Mouse (Mus musculus): ENCODE results near the gene Chsy1. TPM values are rescaled to one million over a fixed set of nuclear protein-coding genes. Genes with fewer than 3 reads are reported as not detected.

Gene Chsy1
- polyA plus RNA-seq, 2 experiments, result 7.9 to 9.0 TPM

- Histone ChIP-seq H3K4me2 (ENCODE audit: low read depth) (no peak overlapping the region), H3K27me3 (ENCODE audit: control insufficient read depth, insufficient read depth, low read length) (no peaks in the 10 kb centered on the region; the same call in 1 of the 2 replicates), H3K36me3 (replicated peaks; ENCODE audit: control insufficient read depth, insufficient read depth, low read depth) (no peaks in the 10 kb centered on the region), H3K9me3 (ENCODE audit: control insufficient read depth, low read length) (no peaks in the 10 kb centered on the region), H3K4me1 (replicated peaks; ENCODE audit: control insufficient read depth in 2 of 2, insufficient read depth in 2 of 2, low read length in 1 of 2) (peaks cover 8 to 10% of the 10 kb centered on the region in 2 experiments), H3K27ac (no peak overlapping the region), H3K9ac (replicated peaks) (no peak overlapping the region), H3K4me3 (ENCODE audit: insufficient read depth in 1 of 2, low read depth in 2 of 2, low read length in 2 of 2) (no peak overlapping the region)
- TF ChIP-seq EP300 (IDR thresholded peaks at IDR 0.05; ENCODE audit: low read depth) (no peak), CTCF (IDR thresholded peaks at IDR 0.05; ENCODE audit: low read depth) (no peak)
- no peak for ATAC-seq (ENCODE audit: insufficient read depth)
- DNase-seq (ENCODE audit: low read depth in 3 of 3, low spot score in 3 of 3), result no peak
- WGBS (ENCODE audit: insufficient replicate concordance), result 74% methylated on average over 11 of the region's 11 CpGs
These were observed 2.1 kb upstream of the Chsy1 start for GRCm38 (mm10) chr7:66107206-66107605.

GRCm38 (mm10) chr7:66107930-66108329, 1.4 kb upstream of the Chsy1 start:
- Histone ChIP-seq H3K4me3 (ENCODE audit: insufficient read depth in 1 of 2, low read depth in 2 of 2, low read length in 2 of 2) (no peak overlapping the region), H3K9me3 (ENCODE audit: control insufficient read depth, low read length) (no peaks in the 10 kb centered on the region), H3K9ac (replicated peaks) (no peak overlapping the region), H3K36me3 (replicated peaks; ENCODE audit: control insufficient read depth, insufficient read depth, low read depth) (no peaks in the 10 kb centered on the region), H3K4me1 (replicated peaks; ENCODE audit: control insufficient read depth in 2 of 2, insufficient read depth in 2 of 2, low read length in 1 of 2) (peaks cover 13 to 15% of the 10 kb centered on the region in 2 experiments), H3K4me2 (ENCODE audit: low read depth) (no peak overlapping the region), H3K27me3 (ENCODE audit: control insufficient read depth, insufficient read depth, low read length) (no peaks in the 10 kb centered on the region; the same call in 1 of the 2 replicates), H3K27ac (no peak overlapping the region)
- ATAC-seq (ENCODE audit: insufficient read depth), result no peak
- no peak for DNase-seq (ENCODE audit: low read depth in 3 of 3, low spot score in 3 of 3)
- WGBS (ENCODE audit: insufficient replicate concordance), result 11% methylated on average over 7 of the region's 7 CpGs
- TF ChIP-seq EP300 (IDR thresholded peaks at IDR 0.05; ENCODE audit: low read depth) (no peak), CTCF (IDR thresholded peaks at IDR 0.05; ENCODE audit: low read depth) (peak; percentile 63)

- peak; percentile 47 for ATAC-seq (ENCODE audit: insufficient read depth)
- no peak for TF ChIP-seq EP300 (IDR thresholded peaks at IDR 0.05; ENCODE audit: low read depth)
- TF ChIP-seq CTCF (IDR thresholded peaks at IDR 0.05; ENCODE audit: low read depth), result no peak
- peak overlapping the region; percentile 84 for H3K9ac ChIP-seq (replicated peaks)
- peak overlapping the region; percentile 73 for H3K27ac ChIP-seq
- H3K36me3 ChIP-seq (replicated peaks; ENCODE audit: control insufficient read depth, insufficient read depth, low read depth), result no peaks in the 10 kb centered on the region
- no peaks in the 10 kb centered on the region; the same call in 1 of the 2 replicates for H3K27me3 ChIP-seq (ENCODE audit: control insufficient read depth, insufficient read depth, low read length)
- peaks cover 32 to 33% of the 10 kb centered on the region in 2 experiments for H3K4me1 ChIP-seq (replicated peaks; ENCODE audit: control insufficient read depth in 2 of 2, insufficient read depth in 2 of 2, low read length in 1 of 2)
- peak overlapping the region; percentile 77 to 88 for H3K4me3 ChIP-seq (ENCODE audit: insufficient read depth in 1 of 2, low read depth in 2 of 2, low read length in 2 of 2)
- peak overlapping the region; percentile 75 for H3K4me2 ChIP-seq (ENCODE audit: low read depth)
- WGBS (ENCODE audit: insufficient replicate concordance), result under 1% methylated on average over 59 of the region's 77 CpGs
- DNase-seq (ENCODE audit: low read depth in 3 of 3, low spot score in 3 of 3), result peak in 1 of 3 experiments; percentile 31
- no peaks in the 10 kb centered on the region for H3K9me3 ChIP-seq (ENCODE audit: control insufficient read depth, low read length)
These were observed 730 bp downstream of the Chsy1 start for GRCm38 (mm10) chr7:66109855-66110635.

DNA sequence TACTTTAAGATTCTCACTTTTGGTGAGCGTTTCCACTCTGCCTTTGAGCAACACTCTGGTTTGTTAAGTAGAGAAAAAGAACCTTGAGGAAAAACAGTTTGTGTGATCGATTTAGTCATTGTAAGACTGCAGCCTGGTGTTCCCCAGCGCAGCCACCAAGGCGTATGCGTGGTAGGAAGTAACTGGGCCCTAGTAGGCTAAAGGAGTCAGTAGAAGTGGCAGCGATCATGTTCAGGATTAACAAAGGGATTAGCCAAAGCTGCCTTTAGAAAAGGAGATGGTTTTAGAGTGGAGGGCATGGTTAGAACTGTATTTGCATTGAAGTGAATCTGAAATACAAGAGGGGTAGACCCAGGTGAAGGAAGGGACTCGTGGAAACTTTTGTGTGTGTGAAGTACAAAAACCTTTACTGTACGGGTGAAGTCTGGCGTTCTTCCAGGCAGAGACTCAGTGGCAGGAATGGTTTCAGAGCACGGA, 1.4 kb downstream of the Chsy1 start:
- Histone ChIP-seq H3K36me3 (replicated peaks; ENCODE audit: control insufficient read depth, insufficient read depth, low read depth) (no peaks in the 10 kb centered on the region), H3K4me1 (replicated peaks; ENCODE audit: control insufficient read depth in 2 of 2, insufficient read depth in 2 of 2, low read length in 1 of 2) (peaks cover 38 to 39% of the 10 kb centered on the region in 2 experiments), H3K9ac (replicated peaks) (peak overlapping the region; percentile 84), H3K4me2 (ENCODE audit: low read depth) (peak overlapping the region; percentile 75), H3K27me3 (ENCODE audit: control insufficient read depth, insufficient read depth, low read length) (no peaks in the 10 kb centered on the region; the same call in 1 of the 2 replicates), H3K27ac (peak overlapping the region; percentile 73), H3K4me3 (ENCODE audit: insufficient read depth in 1 of 2, low read depth in 2 of 2, low read length in 2 of 2) (peak overlapping the region; percentile 77 to 88), H3K9me3 (ENCODE audit: control insufficient read depth, low read length) (no peaks in the 10 kb centered on the region)
- no peak for ATAC-seq (ENCODE audit: insufficient read depth)
- 7% methylated on average over 10 of the region's 10 CpGs for WGBS (ENCODE audit: insufficient replicate concordance)
- TF ChIP-seq CTCF (IDR thresholded peaks at IDR 0.05; ENCODE audit: low read depth), result no peak
- no peak for TF ChIP-seq EP300 (IDR thresholded peaks at IDR 0.05; ENCODE audit: low read depth)
- no peak for DNase-seq (ENCODE audit: low read depth in 3 of 3, low spot score in 3 of 3)

DNA sequence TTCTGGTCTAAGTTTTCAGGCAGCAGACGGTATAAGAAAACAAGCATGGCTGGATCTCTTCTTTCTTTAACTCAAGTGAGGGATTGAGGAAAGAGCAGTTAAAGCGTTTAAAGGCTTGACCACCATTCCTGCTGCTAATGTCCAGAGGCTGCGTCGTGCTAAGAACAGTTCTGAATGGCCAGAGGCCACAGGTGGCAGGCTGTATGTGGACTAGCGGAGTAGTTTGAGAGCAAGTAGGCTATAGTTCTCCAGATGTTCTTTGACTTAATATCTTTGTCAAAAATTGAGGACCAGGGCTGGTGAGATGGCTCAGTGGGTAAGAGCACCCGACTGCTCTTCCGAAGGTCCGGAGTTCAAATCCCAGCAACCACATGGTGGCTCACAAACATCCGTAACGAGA, 1.9 kb downstream of the Chsy1 start:
- Histone ChIP-seq H3K4me2 (ENCODE audit: low read depth) (peak overlapping the region; percentile 75), H3K27ac (peak overlapping the region; percentile 73), H3K36me3 (replicated peaks; ENCODE audit: control insufficient read depth, insufficient read depth, low read depth) (no peaks in the 10 kb centered on the region), H3K9me3 (ENCODE audit: control insufficient read depth, low read length) (no peaks in the 10 kb centered on the region), H3K4me3 (ENCODE audit: insufficient read depth in 1 of 2, low read depth in 2 of 2, low read length in 2 of 2) (peak overlapping the region; percentile 77 to 88), H3K4me1 (replicated peaks; ENCODE audit: control insufficient read depth in 2 of 2, insufficient read depth in 2 of 2, low read length in 1 of 2) (peaks cover 43 to 45% of the 10 kb centered on the region in 2 experiments), H3K9ac (replicated peaks) (peak overlapping the region; percentile 84), H3K27me3 (ENCODE audit: control insufficient read depth, insufficient read depth, low read length) (no peaks in the 10 kb centered on the region; the same call in 1 of the 2 replicates)
- TF ChIP-seq CTCF (IDR thresholded peaks at IDR 0.05; ENCODE audit: low read depth) (no peak), EP300 (IDR thresholded peaks at IDR 0.05; ENCODE audit: low read depth) (no peak)
- 65% methylated on average over 10 of the region's 10 CpGs for WGBS (ENCODE audit: insufficient replicate concordance)
- ATAC-seq (ENCODE audit: insufficient read depth) (no peak), DNase-seq (ENCODE audit: low read depth in 3 of 3, low spot score in 3 of 3) (no peak)

Measured in liver, embryonic 14.5 days (tissue).